8 mouse cellular contexts compared by ENCODE assay signal in the genomic region with DNA sequence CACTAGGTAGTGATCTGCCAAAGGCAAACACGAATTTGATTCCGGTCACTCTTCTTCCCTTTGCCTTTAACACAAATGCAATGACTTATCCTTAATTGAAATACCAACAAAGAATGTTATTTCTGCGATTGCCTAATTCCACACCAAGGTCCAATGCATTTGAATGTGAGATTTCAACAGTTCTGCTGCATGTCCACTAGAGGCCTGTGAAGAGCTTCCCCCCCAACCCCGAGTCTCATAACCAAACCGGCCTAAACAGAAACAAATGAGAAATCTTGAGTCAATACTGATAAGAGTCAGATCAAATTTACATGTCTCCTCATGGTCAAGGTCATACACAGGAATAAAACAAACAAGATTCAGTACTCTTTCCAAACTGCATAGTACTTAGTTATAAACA.
A peak's percentile ranks its signal among the peaks of the same experiment; 100 is the strongest.
DNase-seq lines count a peak whose midpoint lies in the region; ATAC-seq and TF ChIP-seq lines count a peak whose summit lies in the region.

No protein-coding gene starts in this region.

- peaks cover 27% of the 10 kb centered on the region for H3K4me1 ChIP-seq in E14TG2a.4 (replicated peaks; ENCODE audit: low read depth, low read length)
- H3K4me1 ChIP-seq in embryonic fibroblast, embryonic 13.5 days (ENCODE audit: control insufficient read depth, insufficient read depth, low read length): peaks cover 19% of the 10 kb centered on the region
- peaks cover 30% of the 10 kb centered on the region for H3K4me1 ChIP-seq in hindbrain, embryonic 13.5 days (replicated peaks)
- H3K4me1 ChIP-seq in limb, embryonic 15.5 days: peaks cover 23% of the 10 kb centered on the region

- DNase-seq in adrenal gland, adult (ENCODE audit: inconsistent age in 2 of 2, low spot score in 1 of 2): peak; percentile 53 to 89
- no peak for DNase-seq in adrenal gland, postnatal 4 days (ENCODE audit: low spot score in 2 of 2)
- DNase-seq in retina, postnatal 1 day: peak; percentile 68
- no peak for DNase-seq in left cerebral cortex, adult 9 months (ENCODE audit: low spot score in 2 of 2)

- H3K9ac ChIP-seq in hindbrain, embryonic 13.5 days: no peak overlapping the region
- no peak overlapping the region for H3K9ac ChIP-seq in limb, embryonic 15.5 days

- TF ChIP-seq POLR2A in embryonic fibroblast, embryonic 13.5 days (IDR thresholded peaks at IDR 0.05; ENCODE audit: low read depth, low read length): no peak

- H3K4me2 ChIP-seq in hindbrain, embryonic 13.5 days: no peak overlapping the region
- no peak overlapping the region for H3K4me2 ChIP-seq in limb, embryonic 15.5 days

- no peak overlapping the region for H3K4me3 ChIP-seq in E14TG2a.4 (replicated peaks; ENCODE audit: low read length)
- no peak overlapping the region for H3K4me3 ChIP-seq in embryonic fibroblast, embryonic 13.5 days (ENCODE audit: insufficient read depth, low read length)
- no peak overlapping the region for H3K4me3 ChIP-seq in hindbrain, embryonic 13.5 days
- H3K4me3 ChIP-seq in limb, embryonic 15.5 days: no peak overlapping the region

- WGBS in hindbrain, embryonic 13.5 days: 45% methylated on average over 5 of the region's 5 CpGs
- 35% methylated on average over 5 of the region's 5 CpGs for WGBS in limb, embryonic 15.5 days

- no peak for ATAC-seq in hindbrain, embryonic 13.5 days (ENCODE audit: low FRiP score)
- ATAC-seq in limb, embryonic 15.5 days (ENCODE audit: insufficient number of reproducible peaks, low FRiP score, low TSS enrichment, low read depth): no peak

- H3K36me3 ChIP-seq in E14TG2a.4 (ENCODE audit: insufficient read depth, low read length): no peaks in the 10 kb centered on the region
- H3K36me3 ChIP-seq in hindbrain, embryonic 13.5 days: no peaks in the 10 kb centered on the region
- H3K36me3 ChIP-seq in limb, embryonic 15.5 days: no peaks in the 10 kb centered on the region

- no peaks in the 10 kb centered on the region for H3K27me3 ChIP-seq in E14TG2a.4 (ENCODE audit: insufficient read depth, low read length)
- no peaks in the 10 kb centered on the region for H3K27me3 ChIP-seq in hindbrain, embryonic 13.5 days
- no peaks in the 10 kb centered on the region for H3K27me3 ChIP-seq in limb, embryonic 15.5 days

- H3K9me3 ChIP-seq in E14TG2a.4 (ENCODE audit: low read length): no peaks in the 10 kb centered on the region
- no peaks in the 10 kb centered on the region for H3K9me3 ChIP-seq in hindbrain, embryonic 13.5 days
- no peaks in the 10 kb centered on the region for H3K9me3 ChIP-seq in limb, embryonic 15.5 days

- peak; percentile 19; the same call in 1 of the 2 replicates for TF ChIP-seq CTCF in E14TG2a.4 (conservative IDR thresholded peaks at IDR 0.05; ENCODE audit: low read length)
- no peak for TF ChIP-seq CTCF in embryonic fibroblast, embryonic 13.5 days (IDR thresholded peaks at IDR 0.05; ENCODE audit: borderline replicate concordance, insufficient read depth, low read length)

- peak overlapping the region; percentile 49; the same call in 1 of the 2 replicates for H3K27ac ChIP-seq in embryonic fibroblast, embryonic 13.5 days (ENCODE audit: insufficient read depth, low read length)
- H3K27ac ChIP-seq in hindbrain, embryonic 13.5 days: peak overlapping the region; percentile 78; the same call in 1 of the 2 replicates
- peak overlapping the region; percentile 80; the same call in 1 of the 2 replicates for H3K27ac ChIP-seq in limb, embryonic 15.5 days

Comparison
In these comparisons a context has a peak if more than half of its experiments do, and no peak if none do; other contexts are left out.
1. DNase-seq: peak in adrenal gland, adult (2 of 2) and retina, postnatal 1 day (single experiment); none in adrenal gland, postnatal 4 days (0 of 2) and left cerebral cortex, adult 9 months (0 of 2).
2. Peak in every context shown above with its lines, with median percentiles within 50 percentile points of each other: H3K27ac ChIP-seq.